Mouse (Mus musculus) G1E (cell line): Measurements from ENCODE around the gene 9130023H24Rik.

Experiments
- CTCF ChIP-seq: IDR thresholded peaks from 2 replicates; pipeline ENCODE4 v1.5.1; 2012; ENCODE audit warnings: low read depth, low read length, inconsistent platforms, mixed read lengths
- GATA1 ChIP-seq: IDR thresholded peaks from 2 replicates; pipeline ENCODE4 v1.6.1; 2012; ENCODE audit warnings: borderline replicate concordance, low read length, inconsistent platforms, mixed read lengths
- POLR2AphosphoS5 ChIP-seq: IDR thresholded peaks from 2 replicates; pipeline ENCODE4 v1.6.1; 2012; ENCODE audit warnings: low read depth, low read length, inconsistent platforms; ENCODE audit not compliant: insufficient replicate concordance
- TAL1 ChIP-seq: conservative IDR thresholded peaks from 2 replicates; pipeline ENCODE4 v1.6.1; 2012; ENCODE audit warnings: low read depth, low read length, inconsistent platforms, mixed read lengths

GRCm38 (mm10) chr7:128255757-128256156 is 17.9 kb upstream of the 9130023H24Rik start:
- TF ChIP-seq CTCF (no peak), GATA1 (no peak), TAL1 (no peak), POLR2AphosphoS5 (no peak)
